Mouse (Mus musculus) embryo, embryonic 11 days (tissue): ENCODE data around the gene Mindy4.
A peak's percentile ranks its signal among the peaks of the same experiment; 100 is the strongest.

Source experiments
- DNase-seq: peaks from one replicate; pipeline ENCODE4 v3.0.0-alpha.2; 2015

The Mindy4 gene

DNA sequence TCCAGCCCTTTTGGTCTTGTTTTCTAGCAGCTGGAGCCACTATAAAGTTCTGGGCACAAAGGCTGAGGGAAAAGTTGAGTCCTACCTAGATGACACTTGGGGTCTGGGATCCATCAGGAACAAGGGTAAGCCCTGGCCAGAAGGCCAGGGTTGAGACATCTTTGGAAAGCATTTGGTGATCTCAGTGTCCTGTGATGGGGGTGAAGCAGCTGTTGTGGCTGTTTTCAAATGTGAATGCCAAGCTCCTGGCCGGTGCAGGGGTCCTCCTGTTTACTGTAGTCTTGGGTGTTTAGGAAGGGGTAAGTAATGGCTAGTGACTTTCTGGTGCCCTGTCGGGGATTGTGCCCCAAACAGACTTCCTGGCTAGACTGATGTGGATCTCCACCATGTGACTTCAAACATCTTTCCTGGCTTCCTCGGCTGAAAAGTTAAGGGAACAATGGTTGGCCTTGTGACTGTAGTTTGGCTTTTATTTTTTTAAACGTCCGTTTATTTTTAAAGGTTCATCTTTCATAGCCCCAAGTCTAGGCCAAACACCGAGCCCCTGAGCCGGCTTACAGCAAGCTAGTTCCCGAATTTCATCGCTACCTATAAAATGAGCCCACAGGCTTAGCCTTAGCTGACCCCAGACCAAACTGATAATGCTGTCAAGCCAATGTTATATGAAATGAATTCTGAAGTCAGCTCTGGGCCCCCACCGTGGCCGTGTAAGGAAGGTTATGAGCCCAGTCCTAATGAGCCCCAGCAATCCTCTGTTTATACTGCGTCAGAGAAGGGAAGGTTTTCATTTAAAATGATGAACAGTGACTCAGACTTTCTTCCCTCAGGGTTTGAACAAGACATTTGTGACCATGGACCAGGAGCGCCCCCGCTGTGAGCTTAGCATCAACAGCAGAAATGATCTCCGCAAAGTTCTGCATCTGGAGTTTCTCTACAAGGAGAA lies 7.5 kb downstream of the Mindy4 start:
- peak; percentile 38 for DNase-seq

- no peak for DNase-seq
Measured at GRCm38 (mm10) chr6:55214541-55214940, 11.4 kb downstream of the Mindy4 start.

- DNase-seq, result no peak
Measured at GRCm38 (mm10) chr6:55218232-55218631, 15.0 kb downstream of the Mindy4 start.

GRCm38 (mm10) chr6:55223986-55224385 lies 20.8 kb downstream of the Mindy4 start:
- no peak for DNase-seq

DNA sequence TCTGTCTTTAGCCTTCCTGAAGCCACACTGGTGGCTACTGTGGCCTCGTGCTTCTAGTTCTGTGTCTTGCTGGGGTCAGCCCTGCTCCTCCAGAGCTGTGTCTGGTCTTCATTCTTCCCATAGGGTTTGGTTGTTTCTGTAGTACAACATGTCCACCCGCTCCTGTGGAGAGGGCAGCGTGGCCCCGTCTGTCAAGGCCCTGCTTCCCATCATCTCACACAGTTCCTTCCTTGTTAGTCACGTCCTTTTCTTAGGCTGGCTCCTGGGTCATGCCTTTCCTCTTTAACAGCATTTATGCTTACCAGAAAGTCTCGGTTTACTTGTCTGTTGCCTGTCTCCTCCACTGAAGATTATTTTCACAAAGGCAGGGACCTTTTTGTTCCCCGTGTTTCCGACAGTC lies 26.9 kb downstream of the Mindy4 start:
- no peak for DNase-seq

- DNase-seq, result no peak
Measured at GRCm38 (mm10) chr6:55232101-55232500, 28.9 kb downstream of the Mindy4 start.

DNA sequence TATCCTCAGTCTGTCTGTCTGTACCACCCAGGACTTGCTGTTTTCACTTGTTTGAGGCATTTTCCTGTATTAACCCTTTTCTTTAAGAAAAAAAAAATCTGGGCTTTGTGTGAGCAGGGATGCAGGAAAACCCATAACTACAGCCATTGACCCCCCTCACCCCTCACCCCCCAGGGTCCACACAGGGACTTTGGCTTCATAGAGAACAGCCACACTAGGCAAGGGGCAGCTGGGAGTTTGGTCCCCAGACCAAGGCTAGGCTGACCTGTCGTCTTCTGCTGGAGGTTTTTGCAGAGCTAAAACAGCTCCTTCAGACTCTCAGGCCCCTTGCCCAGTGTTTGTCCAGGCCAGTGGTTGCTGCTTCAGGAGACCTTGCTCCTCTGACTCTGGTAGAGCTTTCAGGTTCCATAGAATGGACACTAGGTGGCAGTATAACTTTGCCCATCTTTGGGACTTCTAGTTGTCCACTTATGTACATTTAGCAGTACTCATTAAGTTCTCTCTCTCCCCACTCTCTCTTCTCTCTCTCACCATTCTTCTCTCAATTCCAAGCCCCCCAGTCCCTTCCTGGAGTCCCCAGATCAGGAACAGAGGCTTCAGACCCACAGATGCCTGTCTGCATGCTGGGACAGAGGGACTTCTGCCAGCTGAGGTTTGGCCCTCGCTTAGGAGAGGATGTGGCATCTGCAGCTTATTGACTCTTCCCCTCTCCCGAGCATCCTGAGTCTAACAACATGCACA lies 29.5 kb downstream of the Mindy4 start:
- peak; percentile 83 for DNase-seq

DNA sequence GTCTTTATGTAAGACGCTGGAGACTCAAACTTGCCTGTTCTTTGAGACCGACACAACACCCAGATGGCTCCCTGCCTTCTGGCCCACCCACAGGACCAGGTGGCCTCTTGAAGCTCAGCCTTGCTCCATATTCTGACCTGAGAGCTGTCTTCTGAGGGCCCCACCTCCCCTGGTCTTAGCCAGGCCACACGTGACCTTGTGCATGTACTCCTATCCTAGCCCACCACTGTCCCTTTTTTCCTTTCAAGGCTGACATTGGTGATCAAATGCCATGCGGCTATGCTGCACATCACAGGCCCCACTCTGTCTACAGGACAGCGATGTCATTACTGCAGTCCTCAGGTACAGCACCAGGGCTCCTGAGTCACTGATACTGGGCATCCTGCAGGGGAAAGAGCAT lies 30.1 kb downstream of the Mindy4 start:
- no peak for DNase-seq

DNA sequence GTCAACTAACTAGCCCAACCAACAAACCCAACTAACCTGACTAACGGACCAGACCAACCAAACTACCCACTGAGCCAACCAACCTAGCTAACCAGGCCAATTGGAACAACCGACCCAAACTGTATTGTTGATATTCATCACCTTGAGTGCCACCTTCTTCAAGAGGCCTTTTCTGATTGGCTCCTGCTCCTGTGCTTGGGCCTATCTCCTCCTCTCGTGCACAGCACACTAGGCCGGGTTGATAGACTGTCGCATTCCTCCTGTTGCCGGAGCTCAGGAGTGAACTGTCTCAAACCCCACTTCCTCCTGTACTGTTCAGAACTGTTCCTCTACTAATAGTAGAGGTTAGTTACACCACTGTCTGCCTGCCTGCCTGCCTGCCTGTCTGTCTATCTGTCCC lies 31.5 kb downstream of the Mindy4 start:
- DNase-seq, result no peak

- no peak for DNase-seq
Measured at GRCm38 (mm10) chr6:55235733-55236132, 32.5 kb downstream of the Mindy4 start.

DNA sequence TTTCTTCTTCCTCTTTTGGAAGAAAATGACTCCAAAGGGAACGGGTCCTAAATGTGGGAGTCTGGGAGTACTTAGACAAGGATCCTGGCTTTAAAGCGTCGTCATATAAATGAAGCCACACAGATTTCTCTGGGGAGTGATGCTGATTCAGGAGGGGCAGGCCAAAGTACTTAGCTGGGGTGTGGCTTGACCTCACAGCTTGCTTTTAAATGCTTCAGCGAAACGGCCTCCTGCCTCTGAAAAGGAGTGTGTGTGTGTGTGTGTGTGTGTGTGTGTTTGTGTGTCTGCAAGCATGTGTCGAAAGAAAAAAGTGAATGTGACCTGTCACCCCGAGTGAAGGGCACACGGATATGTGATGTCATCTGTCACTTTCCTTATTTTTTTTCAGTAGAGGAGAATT lies 36.7 kb downstream of the Mindy4 start:
- no peak for DNase-seq

DNA sequence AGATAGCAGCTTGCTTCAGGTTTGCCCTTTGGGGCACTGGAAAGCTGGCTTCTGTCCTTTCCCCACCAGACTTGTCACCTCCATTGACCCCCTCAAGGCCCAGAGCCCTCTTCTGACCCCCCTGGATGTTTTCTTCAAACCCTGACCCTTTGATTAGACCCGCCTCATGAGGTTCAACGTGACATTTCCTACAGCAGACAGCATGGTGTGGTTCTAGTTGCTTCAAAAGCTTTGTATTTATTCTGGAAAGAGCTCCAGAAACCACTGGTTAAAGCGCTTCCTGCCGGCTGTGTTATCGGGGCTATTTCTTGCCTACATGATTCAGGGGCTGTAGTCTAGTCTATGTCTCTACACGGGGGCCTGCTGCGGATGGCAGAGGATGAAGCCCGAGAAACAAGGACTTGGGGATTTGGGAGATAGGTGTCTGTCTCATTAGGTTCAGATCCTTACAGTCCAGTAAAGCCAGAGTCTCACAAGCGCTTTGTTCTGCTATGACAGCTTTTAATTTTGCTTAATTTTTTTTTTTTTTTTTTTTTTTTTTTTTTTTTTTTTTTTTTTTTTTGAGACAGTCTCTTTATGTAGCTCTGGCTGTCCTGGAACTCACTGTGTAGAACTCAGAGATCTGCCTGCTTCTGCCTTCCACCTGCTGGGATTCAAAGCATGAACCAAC lies 37.5 kb downstream of the Mindy4 start:
- DNase-seq, result no peak

DNA sequence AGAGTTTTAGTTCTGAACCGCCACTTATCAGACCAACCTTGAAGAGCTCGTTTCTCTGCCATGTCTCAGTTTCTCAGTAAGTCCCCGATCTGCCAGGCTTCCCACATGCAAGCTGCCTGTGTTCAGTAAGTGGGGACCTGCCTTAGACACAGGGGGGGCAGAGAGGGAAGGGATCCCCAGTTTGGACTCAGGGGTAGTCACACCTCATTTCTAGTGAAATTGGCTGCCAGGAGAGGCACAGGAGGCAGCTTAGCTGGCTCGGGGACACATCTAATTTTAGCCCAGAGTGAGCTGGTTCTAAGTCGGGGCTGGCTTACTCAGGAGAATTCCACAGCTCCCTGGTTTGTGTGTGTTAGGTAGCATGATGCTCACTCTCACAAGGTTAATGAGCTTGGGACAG lies 38.3 kb downstream of the Mindy4 start:
- no peak for DNase-seq

DNA sequence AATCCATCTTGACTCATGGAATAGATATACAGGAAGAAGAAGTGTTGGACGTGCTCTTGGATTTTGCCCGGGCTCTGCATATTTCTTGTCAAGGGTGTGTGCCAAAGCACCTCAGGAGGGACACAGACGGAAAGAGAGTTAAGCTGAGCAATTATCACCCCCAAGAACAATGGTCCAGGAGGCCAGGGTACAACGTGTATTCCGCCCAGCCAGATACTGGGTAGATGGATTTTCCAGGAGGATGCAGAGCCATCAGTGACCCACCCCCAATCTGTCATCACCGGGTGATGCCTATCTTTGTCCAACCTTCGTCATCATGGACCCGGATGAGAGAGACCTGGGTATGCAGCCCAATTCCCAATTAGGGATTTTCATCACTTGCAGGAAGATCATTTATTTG lies 42.5 kb downstream of the Mindy4 start:
- no peak for DNase-seq

- no peak for DNase-seq
Measured at GRCm38 (mm10) chr6:55246441-55246840, 43.3 kb downstream of the Mindy4 start.

- no peak for DNase-seq
Measured at GRCm38 (mm10) chr6:55246911-55247438, 43.8 kb downstream of the Mindy4 start.

- no peak for DNase-seq
Measured at GRCm38 (mm10) chr6:55249263-55249662, 46.1 kb downstream of the Mindy4 start.

DNA sequence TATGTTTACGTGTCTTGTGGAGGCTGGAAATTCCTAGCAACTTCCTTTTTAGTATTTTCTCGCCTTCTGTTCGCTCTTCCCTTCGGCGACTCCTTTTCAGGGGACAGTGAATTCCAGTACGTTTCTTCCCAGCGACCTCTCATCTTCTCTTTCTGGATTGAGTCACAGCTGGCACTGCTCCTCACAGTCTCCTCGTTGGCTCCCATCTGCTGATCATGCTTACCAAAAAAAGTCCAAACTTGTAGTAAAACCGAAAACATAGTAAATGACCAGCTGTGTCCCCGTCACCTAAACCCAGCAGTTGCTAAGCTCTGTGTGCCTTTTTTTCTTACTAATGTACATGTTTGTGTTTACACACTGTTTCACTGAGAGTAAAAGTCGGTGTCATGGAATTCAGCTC lies 47.6 kb downstream of the Mindy4 start:
- no peak for DNase-seq

DNA sequence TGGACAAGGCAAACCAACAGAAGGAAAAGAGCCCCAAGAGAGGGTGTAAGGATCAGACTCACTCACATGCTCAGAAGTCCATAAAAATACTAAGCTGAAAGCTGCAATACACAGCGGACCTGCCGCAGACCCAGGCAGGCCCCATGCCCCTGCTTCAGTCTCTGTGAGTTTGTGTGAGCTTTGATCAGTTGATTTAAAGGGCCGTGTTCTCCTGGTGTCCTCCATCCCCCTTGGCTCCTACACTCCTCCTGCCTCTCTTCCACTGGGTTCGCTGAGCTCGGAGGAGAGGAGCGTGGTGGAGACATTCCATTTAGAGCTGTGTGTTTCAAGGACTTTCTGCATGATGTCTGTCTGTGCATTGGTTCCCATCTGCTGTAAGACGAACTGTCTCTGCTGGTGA lies 48.4 kb downstream of the Mindy4 start:
- no peak for DNase-seq

- DNase-seq, result no peak
Measured at GRCm38 (mm10) chr6:55252731-55253247, 49.6 kb downstream of the Mindy4 start.

GRCm38 (mm10) chr6:55256500-55257191 lies 53.5 kb downstream of the Mindy4 start:
- no peak for DNase-seq

DNA sequence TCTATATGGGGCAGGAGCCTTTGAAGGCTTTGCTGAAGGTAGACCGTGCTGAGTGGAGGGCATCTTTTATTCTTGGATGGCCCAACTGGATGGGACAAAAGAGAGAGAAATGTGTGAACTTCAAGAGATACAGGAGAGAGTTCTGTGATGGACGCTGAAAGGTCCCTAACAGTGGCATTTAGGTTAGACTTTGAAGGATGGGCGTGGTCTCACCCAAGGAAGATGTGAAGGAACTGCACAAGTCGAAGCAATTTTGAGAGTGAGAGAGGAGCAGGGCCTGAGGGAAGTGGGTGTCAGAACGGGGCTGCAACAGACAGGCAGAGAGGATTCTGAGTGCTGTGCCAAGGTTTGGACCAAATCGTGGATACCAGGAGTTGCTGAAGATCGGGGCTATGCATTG lies 54.1 kb downstream of the Mindy4 start:
- no peak for DNase-seq
